ENCODE assay signal across 8 mouse cellular contexts in genomic region chr2:156421381-156422110, GRCm38 (mm10). TPM values are rescaled to one million over a fixed set of nuclear protein-coding genes. Genes with fewer than 3 reads are reported as not detected.
DNase-seq lines count a peak whose midpoint lies in the region; ATAC-seq and TF ChIP-seq lines count a peak whose summit lies in the region.

No protein-coding gene starts in this region.

- 0 out of 2 replicates have a peak, but pooled peaks have one; percentile 36 for ATAC-seq in heart, postnatal 0 days (ENCODE audit: insufficient read depth, low read depth)

- no peak for TF ChIP-seq CTCF in heart, postnatal 0 days (IDR thresholded peaks at IDR 0.05; ENCODE audit: low read depth)

- peaks cover 35% of the 10 kb centered on the region for H3K27me3 ChIP-seq in heart, postnatal 0 days (ENCODE audit: control insufficient read depth, insufficient read depth, low read length)

- no peak for TF ChIP-seq EP300 in heart, postnatal 0 days (IDR thresholded peaks at IDR 0.05; ENCODE audit: low read depth)

- peak overlapping the region; percentile 98 for H3K4me2 ChIP-seq in heart, postnatal 0 days (ENCODE audit: low read depth, low read length)

- peak; percentile 31 to 55 for DNase-seq in urinary bladder, adult 18-20 months (ENCODE audit: low spot score in 2 of 2)
- DNase-seq in urinary bladder, postnatal 4 days (ENCODE audit: low spot score in 2 of 2): no peak
- DNase-seq in cerebellum, postnatal 25 days: peak; percentile 20 to 34
- no peak for DNase-seq in heart, postnatal 0 days (ENCODE audit: low spot score)
- peak; percentile 46 for DNase-seq in layer of hippocampus, adult 9-11 months
- peak; percentile 39 to 63 for DNase-seq in lung, postnatal 4 days
- peak; percentile 67 to 72 for DNase-seq in right cerebral cortex, adult 2 months (ENCODE audit: low spot score in 2 of 2)
- no peak for DNase-seq in spleen, postnatal 14 days (ENCODE audit: low spot score in 2 of 2)

- H3K27ac ChIP-seq in heart, postnatal 0 days (ENCODE audit: low read depth): no peak overlapping the region

- peaks cover 5% of the 10 kb centered on the region; the same call in 1 of the 2 replicates for H3K4me1 ChIP-seq in heart, postnatal 0 days (ENCODE audit: control insufficient read depth, insufficient read depth)

- H3K4me3 ChIP-seq in heart, postnatal 0 days (ENCODE audit: low read depth, low read length): peak overlapping the region; percentile 65

- peak overlapping the region; percentile 58; the same call in 1 of the 2 replicates for H3K9ac ChIP-seq in heart, postnatal 0 days (replicated peaks; ENCODE audit: low read depth, low read length)

- under 1% methylated on average over 36 of the region's 36 CpGs for WGBS in heart, postnatal 0 days

- H3K9me3 ChIP-seq in heart, postnatal 0 days (replicated peaks; ENCODE audit: control insufficient read depth, low read length): no peaks in the 10 kb centered on the region

- no peaks in the 10 kb centered on the region for H3K36me3 ChIP-seq in heart, postnatal 0 days (replicated peaks; ENCODE audit: control insufficient read depth, insufficient read depth, low read length)

RNA-seq across cellular contexts. Expression of gene Epb41l1, which starts 0.8 kb away (rescaled TPM):
- total RNA-seq in heart, postnatal 0 days (2014; rRNA removed; ENCODE audit: low replicate concordance): 21.5 and 28.2 TPM in 2 replicates
- polyA plus RNA-seq in heart, postnatal 0 days (2015; fragmentation: Nextera tagmentation; extraction: Ambion mirVana): 0.45 and 0.47 TPM in 2 replicates

Comparison
In these comparisons a context has a peak if more than half of its experiments do, and no peak if none do; other contexts are left out.
1. DNase-seq: peak in urinary bladder, adult 18-20 months (2 of 2), cerebellum, postnatal 25 days (2 of 2), layer of hippocampus, adult 9-11 months (single experiment), lung, postnatal 4 days (2 of 2) and right cerebral cortex, adult 2 months (2 of 2); none in urinary bladder, postnatal 4 days (0 of 2), heart, postnatal 0 days (single experiment) and spleen, postnatal 14 days (0 of 2).